Mouse (Mus musculus) liver, embryonic 14.5 days (tissue): ENCODE results near the gene Alkbh7. TPM values are rescaled to one million over a fixed set of nuclear protein-coding genes. Genes with fewer than 3 reads are reported as not detected.

Source experiments
- ATAC-seq: fragments of 200-750 bp; cut with Nextera tagmentation; 2 replicates; pipeline ENCODE4 v1.8.0; 2017; ENCODE audit warnings: moderate number of reproducible peaks, mild to moderate bottlenecking, moderate library complexity; ENCODE audit not compliant: insufficient read depth
- DNase-seq, 3 experiments: peaks; one replicate each; pipeline ENCODE4 v3.0.0-alpha.2; 2012 to 2013; ENCODE audit warnings: low read depth in 3 of 3, low spot score in 3 of 3
- H3K27ac ChIP-seq: fragments of 300-500 bp; sonication (generic); 2 replicates; pipeline ENCODE4 v1.5.1; 2014; ENCODE audit warnings: moderate library complexity, mild to moderate bottlenecking, control low read depth, inconsistent platforms
- H3K27me3 ChIP-seq: fragments of 300-500 bp; sonication (generic); 2 replicates; pipeline ENCODE4 v1.6.1; 2014; ENCODE audit warnings: mild to moderate bottlenecking, low read length, moderate library complexity; ENCODE audit not compliant: control insufficient read depth, insufficient read depth
- H3K36me3 ChIP-seq: fragments of 300-500 bp; sonication (generic); replicated peaks from 2 replicates; pipeline ENCODE4 v1.6.1; 2014; ENCODE audit warnings: low read depth; ENCODE audit not compliant: control insufficient read depth, insufficient read depth
- H3K4me1 ChIP-seq, 2 experiments: fragments of 200-500 bp in 1 of 2; fragments of 300-500 bp in 1 of 2; sonication (generic) in 1 of 2; replicated peaks; 2 replicates each; pipeline ENCODE4 v1.6.1; 2012 to 2014; ENCODE audit warnings: antibody characterized with exemption in 1 of 2, inconsistent platforms in 1 of 2, low read length in 1 of 2; ENCODE audit not compliant: control insufficient read depth in 2 of 2, insufficient read depth in 2 of 2
- H3K4me2 ChIP-seq: fragments of 300-500 bp; sonication (generic); 2 replicates; pipeline ENCODE4 v1.6.1; 2014; ENCODE audit warnings: low read depth, mild to moderate bottlenecking, control low read depth, moderate library complexity
- H3K4me3 ChIP-seq, 2 experiments: fragments of 200-500 bp in 1 of 2; fragments of 300-500 bp in 1 of 2; sonication (generic) in 1 of 2; 2 replicates each; pipeline ENCODE4 v1.5.1; 2012 to 2014; ENCODE audit warnings: low read depth in 2 of 2, low read length in 2 of 2, mild to moderate bottlenecking in 2 of 2, control low read depth in 1 of 2, inconsistent platforms in 1 of 2, moderate library complexity in 1 of 2; ENCODE audit not compliant: insufficient read depth in 1 of 2
- H3K9ac ChIP-seq: fragments of 300-500 bp; sonication (generic); replicated peaks from 2 replicates; pipeline ENCODE4 v1.6.1; 2014; ENCODE audit warnings: mild to moderate bottlenecking, control low read depth, moderate library complexity
- H3K9me3 ChIP-seq: fragments of 300-500 bp; sonication (generic); 2 replicates; pipeline ENCODE4 v1.6.1; 2016; ENCODE audit warnings: low read length, mixed read lengths; ENCODE audit not compliant: control insufficient read depth
- CTCF ChIP-seq: IDR thresholded peaks from 2 replicates; pipeline ENCODE4 v1.5.1; 2016; ENCODE audit warnings: antibody characterized with exemption, low read depth, control low read depth
- EP300 ChIP-seq: IDR thresholded peaks from 2 replicates; pipeline ENCODE4 v1.6.1; 2016; ENCODE audit warnings: antibody characterized with exemption, low read depth
- WGBS: fragments of 180-500 bp; shearing (Covaris S2); extraction: QIAGEN DNeasy Blood & Tissue Kit; methylation state at CpG from one replicate; pipeline ENCODE4 v1.1.7; 2014; ENCODE audit not compliant: insufficient replicate concordance; 5-methylcytosine and 5-hydroxymethylcytosine counted together
- polyA plus RNA-seq, 2 experiments: library from polyadenylated mRNA; depleted of rRNA in 1 of 2; stranded (reverse) in 1 of 2; unstranded in 1 of 2; fragments of >200 nt; fragmentation: Nextera tagmentation in 1 of 2; extraction: Ambion mirVana in 1 of 2; gene quantifications; 2 replicates each; pipeline versions ENCODE4 v1.2.1 to v1.2.3; 2012 to 2014

The Alkbh7 gene
- polyA plus RNA-seq, 2 experiments = 12.1 to 15.4 TPM

GRCm38 (mm10) chr17:56986105-56986805, 10.9 kb upstream of the Alkbh7 start:
- no peaks in the 10 kb centered on the region for H3K9me3 ChIP-seq
- no peak for DNase-seq
- 81% methylated on average over 3 of the region's 3 CpGs for WGBS
- H3K27me3 ChIP-seq = no peaks in the 10 kb centered on the region
- peaks cover 5 to 6% of the 10 kb centered on the region in 2 experiments; a peak in 3 of 4 replicates for H3K4me1 ChIP-seq
- no peaks in the 10 kb centered on the region for H3K36me3 ChIP-seq
- no peak overlapping the region for H3K4me3 ChIP-seq
- TF ChIP-seq CTCF = no peak
- H3K9ac ChIP-seq = no peak overlapping the region
- no peak overlapping the region for H3K27ac ChIP-seq
- ATAC-seq = no peak
- no peak overlapping the region for H3K4me2 ChIP-seq

GRCm38 (mm10) chr17:56988441-56988840, 8.7 kb upstream of the Alkbh7 start:
- ATAC-seq (no peak), DNase-seq (no peak)
- TF ChIP-seq EP300 = no peak
- peak; percentile 39 for TF ChIP-seq CTCF
- Histone ChIP-seq H3K27me3 (no peaks in the 10 kb centered on the region), H3K36me3 (no peaks in the 10 kb centered on the region; the same call in none of the 2 replicates), H3K4me1 (peaks cover 5 to 6% of the 10 kb centered on the region in 2 experiments; a peak in 3 of 4 replicates), H3K9ac (no peak overlapping the region), H3K9me3 (no peaks in the 10 kb centered on the region), H3K27ac (no peak overlapping the region), H3K4me2 (no peak overlapping the region), H3K4me3 (no peak overlapping the region)
- WGBS = 74% methylated on average over 7 of the region's 7 CpGs

- H3K4me1 ChIP-seq = peaks cover 5 to 6% of the 10 kb centered on the region in 2 experiments; a peak in 3 of 4 replicates
- ATAC-seq = no peak
- no peak for DNase-seq
- H3K27me3 ChIP-seq = no peaks in the 10 kb centered on the region
- H3K36me3 ChIP-seq = peaks cover 5% of the 10 kb centered on the region
- H3K4me3 ChIP-seq = peak overlapping the region in 1 of 2 experiments; percentile 74; a peak in 2 of 4 replicates
- H3K4me2 ChIP-seq = peak overlapping the region; percentile 94
- TF ChIP-seq CTCF = peak; percentile 23; the same call in 1 of the 2 replicates
- no peak for TF ChIP-seq EP300
- H3K9ac ChIP-seq = peak overlapping the region; percentile 68
- no peaks in the 10 kb centered on the region for H3K9me3 ChIP-seq
- 67% methylated on average over 7 of the region's 7 CpGs for whole genome bisulfite sequencing
- H3K27ac ChIP-seq = no peak overlapping the region
These were observed 8.2 kb upstream of the Alkbh7 start for GRCm38 (mm10) chr17:56988921-56989430.

- DNase-seq (peak; percentile 59 to 74 (median 61)), ATAC-seq (peak; percentile 84)
- H3K36me3 ChIP-seq = peaks cover 5% of the 10 kb centered on the region
- H3K4me2 ChIP-seq = peak overlapping the region; percentile 94
- no peaks in the 10 kb centered on the region for H3K9me3 ChIP-seq
- H3K4me3 ChIP-seq = peak overlapping the region; percentile 73 to 74
- H3K27me3 ChIP-seq = no peaks in the 10 kb centered on the region
- TF ChIP-seq CTCF (no peak), EP300 (no peak)
- H3K9ac ChIP-seq = peak overlapping the region; percentile 68
- peak overlapping the region; percentile 57 for H3K27ac ChIP-seq
- peaks cover 5 to 6% of the 10 kb centered on the region in 2 experiments; a peak in 3 of 4 replicates for H3K4me1 ChIP-seq
- 3% methylated on average over 25 of the region's 25 CpGs for WGBS
These were observed 7.5 kb upstream of the Alkbh7 start for GRCm38 (mm10) chr17:56989467-56990114.

- Histone ChIP-seq H3K36me3 (peaks cover 10% of the 10 kb centered on the region), H3K4me1 (peaks cover 5 to 6% of the 10 kb centered on the region in 2 experiments; a peak in 3 of 4 replicates), H3K27me3 (no peaks in the 10 kb centered on the region), H3K9ac (peak within 1 kb of the TSS; percentile 68), H3K4me2 (peak within 1 kb of the TSS; percentile 94), H3K27ac (peak within 1 kb of the TSS; percentile 57), H3K9me3 (no peaks in the 10 kb centered on the region), H3K4me3 (peak within 1 kb of the TSS; percentile 74 to 76)
- TF ChIP-seq EP300 (no peak), CTCF (no peak)
- DNase-seq = peak; percentile 92 to 96 (median 93)
- under 1% methylated on average over 52 of the region's 52 CpGs for WGBS
- peak; percentile 98 for ATAC-seq
These were observed 6.9 kb upstream of the Alkbh7 start, which contains the start of gene Clpp for GRCm38 (mm10) chr17:56990115-56990746. TSS of gene Clpp (plus strand) at chr17:56990305.
